Mouse (Mus musculus) cerebellum, postnatal 14 days (tissue): ENCODE data around the gene Nans.

Source experiments
- DNase-seq, 2 experiments: peaks; one replicate each; pipeline ENCODE4 v3.0.0; 2021; ENCODE audit warnings: mixed read lengths in 2 of 2

Gene Nans

DNA sequence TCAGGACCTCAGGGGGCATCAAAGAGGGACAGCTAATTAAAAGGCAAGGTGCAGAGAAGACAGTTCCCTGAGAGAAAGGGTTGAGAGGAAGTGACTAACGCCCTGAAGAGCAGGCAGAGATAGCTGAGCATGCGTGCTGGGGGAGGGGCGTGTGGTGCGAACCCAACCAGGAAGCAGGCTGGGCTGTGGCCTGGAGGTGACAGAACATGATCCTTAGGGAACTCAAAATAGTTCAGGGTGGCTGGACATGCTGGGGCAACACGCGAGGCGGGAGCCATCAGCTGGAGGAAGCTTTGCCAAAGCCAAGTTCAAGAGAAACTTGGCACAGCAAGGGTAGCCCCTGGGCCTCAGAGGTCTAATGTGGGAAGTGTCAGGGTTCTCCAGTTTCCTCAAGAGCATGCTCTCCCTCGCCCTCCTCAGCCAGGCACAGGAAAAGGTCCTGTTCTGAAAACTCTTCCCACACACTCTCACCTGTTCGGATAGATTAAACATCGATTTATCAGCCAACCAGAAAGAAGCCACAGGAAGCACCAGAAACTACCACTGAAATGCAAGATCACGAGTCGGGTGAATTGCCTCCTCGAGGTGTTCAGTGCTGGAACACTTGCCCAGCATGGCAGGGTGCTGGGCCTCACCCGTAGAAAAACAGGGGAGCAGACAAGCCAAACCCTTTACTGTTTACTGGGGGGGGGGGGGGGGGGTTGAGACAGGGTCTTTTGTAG, 3.2 kb upstream of the Nans start:
- no peak for DNase-seq

DNA sequence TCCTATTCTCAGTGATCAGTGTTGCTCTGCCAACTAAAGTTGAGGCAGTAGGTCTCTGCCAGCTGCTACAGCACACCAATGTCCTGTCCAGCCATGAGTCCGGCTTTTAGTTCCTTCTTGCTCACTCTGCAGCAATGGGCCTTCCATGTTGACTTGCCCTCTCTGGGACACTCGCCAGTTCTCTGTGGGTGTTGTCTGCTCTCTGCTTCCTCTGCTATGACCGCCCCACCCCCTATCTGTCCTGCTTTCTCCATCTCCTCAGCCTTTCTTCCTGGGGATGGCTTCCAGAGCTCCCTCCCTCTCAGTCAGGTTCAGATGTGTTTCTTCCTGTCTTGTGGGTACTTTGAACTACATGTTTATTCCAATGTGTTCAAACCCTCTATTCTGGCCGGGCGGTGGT, 1.7 kb upstream of the Nans start:
- DNase-seq = peak; percentile 73 to 84

DNA sequence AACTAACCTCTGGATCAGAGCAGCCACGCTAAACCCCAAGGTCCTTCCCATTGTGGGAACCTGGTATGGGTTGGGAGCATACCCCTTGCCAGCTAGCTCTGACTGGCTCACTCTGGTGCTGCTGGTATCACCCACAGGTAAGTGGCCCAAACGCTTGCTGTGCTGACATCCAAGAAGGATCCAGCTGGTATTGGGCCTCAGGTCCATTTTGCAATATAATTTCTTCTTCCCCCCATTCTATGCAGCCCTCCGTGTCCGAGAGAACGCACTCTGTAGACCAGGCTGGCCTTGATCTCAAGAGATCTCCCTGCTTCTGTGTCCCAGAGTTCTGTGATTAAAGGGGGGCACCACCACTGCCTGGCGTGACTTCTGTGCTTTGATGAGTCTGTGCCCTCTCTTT, 4.0 kb downstream of the Nans start:
- no peak for DNase-seq

DNA sequence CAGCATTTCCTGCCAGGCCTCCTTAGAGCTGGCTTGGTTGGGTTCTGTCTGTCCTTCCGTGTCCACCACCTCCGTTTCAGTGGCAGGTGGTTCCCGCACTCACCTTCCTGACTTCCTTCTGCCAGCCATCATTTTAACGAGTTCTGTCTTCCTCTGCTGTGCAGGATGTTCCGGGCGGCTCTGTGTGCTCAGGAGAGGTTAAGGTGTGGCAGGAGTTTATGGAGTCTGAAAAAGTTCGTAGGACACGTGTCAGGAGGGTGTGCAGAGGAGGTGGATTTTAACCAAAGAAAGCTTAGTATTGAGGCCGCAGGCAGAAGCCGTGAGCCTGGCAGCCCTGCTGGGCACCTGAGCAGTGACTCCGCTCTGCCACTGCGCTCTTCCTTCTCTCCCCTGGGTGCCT, 6.5 kb downstream of the Nans start:
- no peak for DNase-seq

DNA sequence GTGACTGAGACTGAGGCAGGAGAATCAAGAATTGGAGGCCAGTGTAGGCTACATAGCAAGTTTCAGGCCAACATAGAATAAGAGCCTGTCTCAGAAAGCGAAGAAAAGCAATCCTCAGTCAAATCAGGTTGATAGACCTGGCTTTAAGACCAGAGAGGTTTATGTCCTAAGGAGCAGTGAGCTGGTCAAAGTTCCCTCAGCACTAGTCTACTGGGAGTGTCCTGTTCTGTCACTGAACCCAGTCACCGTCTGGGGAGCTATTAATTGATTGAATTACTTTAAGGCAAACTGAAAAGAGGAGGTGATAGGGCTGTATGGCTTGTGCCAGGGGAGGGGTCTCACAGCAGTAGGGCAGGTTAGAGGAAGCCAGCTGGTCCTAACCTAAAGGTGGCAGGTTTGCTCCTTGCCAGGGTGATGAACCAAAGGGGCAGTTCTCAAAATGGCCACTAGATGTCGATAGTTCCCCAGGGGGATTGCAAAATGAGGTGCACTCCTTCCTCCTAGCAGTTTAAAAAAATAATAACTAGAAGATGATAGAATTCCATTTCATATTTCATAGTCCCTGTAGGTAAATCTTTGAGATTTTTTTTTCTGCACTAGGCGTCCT, 8.3 kb downstream of the Nans start:
- DNase-seq = peak; percentile 84 to 90

DNA sequence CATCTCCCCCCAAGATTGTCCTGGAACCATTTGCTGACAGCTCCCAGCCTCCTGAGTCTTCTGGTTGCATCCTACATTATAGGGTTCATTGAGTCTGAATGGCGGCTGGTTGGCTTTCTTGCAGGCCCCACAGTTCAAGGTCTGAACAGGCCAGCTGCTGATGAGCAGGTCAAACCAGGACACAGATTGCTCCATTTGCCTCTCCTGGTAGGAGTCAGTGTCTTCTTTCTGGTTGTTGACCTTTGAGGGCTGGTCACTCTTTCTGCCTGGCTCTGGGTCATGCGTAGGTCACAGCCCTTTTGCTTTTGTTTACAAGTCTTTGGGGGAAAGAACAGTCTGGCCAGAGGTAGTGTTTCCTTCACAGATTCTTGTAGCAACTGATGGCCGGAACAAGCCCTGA, 9.5 kb downstream of the Nans start:
- DNase-seq = no peak

DNA sequence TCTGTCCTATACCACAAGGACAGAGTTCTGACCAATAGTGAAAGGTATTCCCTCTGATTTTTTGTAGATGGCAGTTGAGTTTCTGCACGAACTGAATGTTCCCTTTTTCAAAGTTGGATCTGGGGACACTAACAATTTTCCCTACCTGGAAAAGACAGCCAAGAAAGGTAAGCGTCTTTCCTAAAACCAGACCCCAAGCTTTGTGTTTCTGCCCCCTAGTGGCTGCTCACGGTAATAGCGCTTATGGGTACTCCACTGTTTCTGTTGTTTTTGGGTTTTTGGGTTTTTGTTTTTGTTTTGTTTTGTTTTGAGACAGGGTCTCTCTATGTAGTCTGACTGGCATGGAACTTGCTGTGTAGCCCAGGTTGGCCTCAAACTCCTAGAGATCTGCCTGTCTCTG, 9.9 kb downstream of the Nans start:
- DNase-seq = peak; percentile 76 to 79

DNA sequence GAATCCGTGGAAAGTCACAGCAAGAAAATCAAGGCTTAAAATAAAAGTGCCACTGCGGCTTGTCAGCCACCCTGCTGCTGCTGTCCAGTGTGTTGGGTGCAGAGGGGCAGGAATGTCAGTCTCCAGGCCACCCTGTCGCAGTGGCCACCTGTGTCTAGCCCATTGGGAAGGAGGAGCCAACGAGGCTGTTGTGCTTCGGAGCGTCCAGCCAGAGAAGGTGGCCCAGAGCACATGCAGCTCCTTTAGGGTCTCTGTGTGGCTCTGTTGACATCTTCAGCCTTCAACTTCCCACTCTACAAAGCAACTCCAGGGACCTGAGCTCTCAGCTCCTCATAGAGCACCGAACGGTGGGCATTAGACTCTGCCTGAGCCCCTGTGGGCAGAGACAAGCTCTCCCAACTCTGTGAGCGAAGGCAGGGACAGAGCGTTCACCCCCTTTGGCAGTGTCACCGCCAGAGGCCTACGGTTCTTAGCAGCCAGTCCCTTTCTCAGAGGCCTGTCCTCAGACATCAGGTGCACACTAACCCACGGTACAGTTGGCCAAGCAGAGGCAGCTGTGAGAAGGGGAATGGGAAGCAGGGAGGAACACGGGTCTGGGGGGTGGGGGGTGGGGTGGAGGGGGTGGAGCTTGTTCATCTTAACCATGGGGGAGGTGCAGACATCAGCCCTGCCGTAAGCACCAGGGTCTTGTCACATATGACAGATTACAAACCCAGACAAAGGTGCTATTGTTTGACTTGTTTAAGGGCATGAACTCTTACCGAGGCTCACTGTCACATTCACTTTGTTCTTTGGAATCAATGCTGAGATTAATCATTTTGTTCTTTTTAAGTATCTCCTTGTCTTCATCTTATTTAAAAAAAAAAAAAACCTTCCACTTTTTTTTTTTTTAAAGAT, 13.8 kb downstream of the Nans start:
- DNase-seq = no peak

DNA sequence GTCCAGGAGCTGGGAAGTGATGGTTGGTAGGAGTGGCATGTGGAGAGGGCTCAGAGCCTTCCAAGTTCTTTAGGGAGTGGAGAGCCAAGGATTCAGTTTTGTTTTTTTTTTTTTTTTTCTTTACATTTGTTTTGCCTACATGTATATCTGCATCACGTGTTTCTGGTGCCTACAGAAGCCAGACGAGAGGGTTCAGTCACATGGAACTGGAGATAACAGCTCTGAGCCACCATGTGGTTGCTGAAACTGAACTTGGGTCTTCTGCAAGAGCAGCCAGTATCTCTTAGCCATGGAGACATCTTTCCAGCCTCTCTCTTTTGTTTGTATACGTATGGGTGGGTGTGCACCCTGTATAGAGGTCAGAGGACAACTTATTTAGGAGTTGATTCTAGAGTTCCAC, 14.8 kb downstream of the Nans start:
- no peak for DNase-seq

DNA sequence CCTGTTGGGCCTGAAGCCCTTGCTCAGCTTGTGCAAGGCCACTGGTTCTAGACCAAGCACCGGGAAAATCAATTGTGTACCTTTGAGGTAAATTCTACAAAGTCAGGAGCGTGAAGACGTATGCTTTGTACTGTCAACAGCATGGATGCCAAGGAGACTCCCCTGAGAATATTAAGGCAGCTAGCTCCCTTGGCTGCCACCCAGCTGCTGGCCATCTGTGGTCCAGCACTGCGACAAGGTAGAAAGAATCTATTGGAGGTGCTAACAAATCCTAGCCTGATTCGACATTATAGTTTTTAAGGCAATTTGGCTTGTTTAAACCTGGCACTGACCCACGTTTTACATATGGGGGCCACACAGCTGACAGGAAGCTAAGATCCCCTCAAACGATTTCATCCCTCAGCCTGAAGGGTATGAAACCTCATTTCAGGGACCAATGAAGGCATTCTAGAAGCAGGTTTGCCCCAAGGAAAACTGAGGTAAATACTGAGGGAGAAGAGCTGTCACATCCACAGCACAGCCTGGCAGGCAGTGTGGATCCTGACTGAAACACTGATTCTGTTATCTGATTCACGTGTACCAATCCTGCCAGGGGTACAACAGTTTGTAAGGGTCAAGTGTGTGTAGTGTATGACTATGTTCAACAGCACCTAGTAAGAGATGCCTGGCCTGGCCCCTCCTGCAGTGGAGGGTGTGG, 16.5 kb downstream of the Nans start:
- DNase-seq = peak; percentile 57 to 60

DNA sequence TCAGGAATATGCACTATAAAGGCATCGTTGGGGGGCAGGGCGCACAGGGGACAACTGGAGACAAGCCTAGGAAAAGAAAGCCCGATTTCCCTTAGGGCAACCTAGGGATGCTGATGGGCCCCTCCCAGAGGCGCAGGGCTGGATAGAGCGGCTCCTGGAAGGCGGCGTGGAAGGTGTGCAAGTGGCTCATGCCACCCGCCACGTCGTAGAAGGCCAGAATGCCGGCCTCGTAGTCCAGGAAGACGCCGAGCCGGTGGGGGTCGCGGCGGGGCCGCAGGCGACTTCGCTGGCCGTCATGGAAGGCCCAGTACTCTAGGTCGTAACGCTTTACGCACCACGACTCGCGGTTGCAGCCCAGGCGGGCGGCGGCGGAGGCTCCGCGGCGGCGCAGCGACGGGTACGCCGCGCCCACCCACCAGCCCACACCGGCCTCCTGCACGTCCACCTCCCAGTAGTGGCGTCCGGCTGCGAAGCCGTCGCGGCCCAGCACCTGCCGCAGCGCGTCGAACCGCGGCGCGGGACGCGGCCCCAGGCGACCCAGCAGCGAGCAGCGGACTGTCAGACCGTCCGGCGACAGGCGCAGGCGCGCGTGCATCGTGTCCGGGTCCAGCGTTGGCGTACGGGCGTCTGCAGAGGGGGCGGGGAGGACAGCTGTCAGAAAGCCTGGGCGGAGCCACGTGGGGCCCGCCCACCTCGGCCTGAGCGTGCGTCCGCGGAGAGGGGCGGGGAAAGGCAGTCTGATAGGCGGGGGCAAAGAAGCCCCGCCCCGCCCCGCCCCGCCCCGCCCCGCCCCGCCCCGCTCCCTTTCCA, 18.0 kb downstream of the Nans start:
- DNase-seq = peak; percentile 93 to 95

DNA sequence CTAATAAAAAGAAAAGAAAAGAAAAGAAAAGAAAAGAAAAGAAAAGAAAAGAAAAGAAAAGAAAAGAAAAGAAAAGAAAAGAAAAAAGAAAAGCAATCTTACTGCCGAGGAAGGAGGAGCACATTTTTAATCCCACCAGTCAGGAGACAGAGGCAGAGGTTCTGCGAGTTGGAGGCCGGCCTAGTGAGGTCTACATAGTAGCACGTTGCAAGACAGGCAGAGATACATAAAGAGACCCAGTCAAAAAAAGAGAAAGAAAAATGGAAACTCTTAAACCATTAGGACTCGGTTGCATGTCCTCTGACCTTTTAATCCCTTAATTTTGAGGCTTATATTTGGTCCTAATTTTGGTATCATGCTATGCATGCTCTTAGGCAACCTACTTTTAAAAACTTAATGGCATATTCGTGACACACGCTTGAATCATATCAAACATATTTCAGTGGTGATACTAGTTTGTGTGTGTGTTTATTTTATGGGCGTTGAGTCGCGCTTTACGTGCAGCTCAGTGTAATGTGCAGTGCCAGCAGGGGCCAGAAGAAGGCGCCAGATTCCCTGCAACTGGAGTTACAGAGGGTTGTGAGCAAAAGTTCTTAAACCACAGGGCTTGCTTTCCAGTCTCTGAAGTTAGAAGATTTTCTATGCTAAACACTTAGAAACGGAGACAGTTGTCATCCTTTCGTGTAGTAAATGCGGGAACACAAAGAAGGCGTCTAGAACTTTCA, 18.9 kb downstream of the Nans start:
- DNase-seq = peak; percentile 80 to 89

DNA sequence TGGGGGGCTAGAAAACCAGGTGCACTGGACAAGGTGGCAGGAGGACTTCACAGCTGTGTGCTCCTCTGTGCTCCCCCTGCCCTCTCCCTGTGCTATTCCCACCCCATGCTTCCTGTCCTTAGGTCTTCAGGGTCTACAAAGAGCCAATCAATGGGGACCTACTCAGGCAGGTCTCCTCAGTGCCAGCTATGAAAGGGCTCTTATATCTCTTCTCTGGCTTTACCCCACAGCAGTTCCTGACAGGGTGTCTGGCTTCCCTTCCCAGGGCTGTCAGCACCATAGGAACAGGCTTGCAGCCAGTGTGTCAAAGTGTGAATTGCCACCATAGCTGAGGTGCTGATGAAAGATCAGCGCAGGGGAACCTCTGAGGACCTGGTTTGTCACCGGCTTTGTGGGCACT, 31.4 kb downstream of the Nans start:
- no peak for DNase-seq

DNA sequence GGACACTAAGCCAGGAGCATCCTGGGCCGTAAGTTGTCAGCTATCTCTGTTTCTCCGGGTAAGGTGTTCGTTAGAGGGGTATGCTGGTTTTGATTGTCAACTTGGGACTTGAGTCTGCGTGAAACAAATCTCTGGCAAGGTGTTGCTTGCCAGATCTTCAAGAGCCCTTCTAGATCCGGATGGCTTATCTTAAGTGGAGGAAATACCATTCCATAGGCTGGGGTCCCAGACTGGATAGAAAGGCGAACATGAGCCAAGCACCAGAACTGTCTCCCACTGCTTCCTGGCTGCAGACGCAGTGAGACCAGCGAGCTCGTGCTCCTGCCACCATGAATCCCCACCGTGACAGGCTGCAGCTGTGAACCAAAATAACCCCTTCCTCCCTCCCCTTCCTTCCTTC, 32.4 kb downstream of the Nans start:
- no peak for DNase-seq

DNA sequence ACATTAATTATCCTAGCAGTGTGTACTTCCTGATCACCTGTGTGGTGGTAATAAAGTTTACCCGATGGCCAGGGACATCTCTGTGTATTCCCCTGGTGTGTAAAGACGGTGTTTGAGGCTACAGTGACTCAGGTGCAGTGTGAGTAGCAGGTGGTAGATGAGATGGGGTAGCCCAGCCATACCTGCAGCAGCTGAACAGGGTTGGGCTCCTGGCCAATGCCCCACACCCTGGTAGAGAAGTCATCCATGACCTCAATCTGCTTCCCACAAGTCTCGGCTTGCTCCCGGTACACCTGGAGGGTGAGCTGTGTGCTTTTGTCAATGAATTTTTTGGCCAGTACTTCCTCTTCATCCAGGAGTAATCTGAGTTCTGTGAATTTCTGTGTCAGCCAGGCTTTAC, 34.3 kb downstream of the Nans start:
- DNase-seq = no peak

DNA sequence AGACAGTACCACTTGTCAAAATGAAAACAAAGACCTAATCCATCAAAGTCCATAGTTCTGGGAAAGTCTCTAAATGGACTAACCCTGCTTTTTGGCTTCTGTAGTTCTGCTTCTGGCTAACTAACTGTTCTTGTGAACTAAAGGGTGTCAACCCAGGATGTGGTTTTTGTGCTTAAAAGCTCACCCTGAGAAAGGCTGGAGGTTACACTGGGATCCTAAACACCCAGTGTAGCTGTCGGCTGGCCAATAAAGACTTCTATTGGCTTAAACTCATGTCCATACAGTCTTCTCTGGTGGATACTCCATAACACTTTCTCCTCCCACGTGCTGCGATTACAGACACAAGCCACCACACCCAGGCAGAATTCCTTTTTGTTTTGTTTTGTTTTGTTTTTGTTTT, 37.2 kb downstream of the Nans start:
- no peak for DNase-seq

DNA sequence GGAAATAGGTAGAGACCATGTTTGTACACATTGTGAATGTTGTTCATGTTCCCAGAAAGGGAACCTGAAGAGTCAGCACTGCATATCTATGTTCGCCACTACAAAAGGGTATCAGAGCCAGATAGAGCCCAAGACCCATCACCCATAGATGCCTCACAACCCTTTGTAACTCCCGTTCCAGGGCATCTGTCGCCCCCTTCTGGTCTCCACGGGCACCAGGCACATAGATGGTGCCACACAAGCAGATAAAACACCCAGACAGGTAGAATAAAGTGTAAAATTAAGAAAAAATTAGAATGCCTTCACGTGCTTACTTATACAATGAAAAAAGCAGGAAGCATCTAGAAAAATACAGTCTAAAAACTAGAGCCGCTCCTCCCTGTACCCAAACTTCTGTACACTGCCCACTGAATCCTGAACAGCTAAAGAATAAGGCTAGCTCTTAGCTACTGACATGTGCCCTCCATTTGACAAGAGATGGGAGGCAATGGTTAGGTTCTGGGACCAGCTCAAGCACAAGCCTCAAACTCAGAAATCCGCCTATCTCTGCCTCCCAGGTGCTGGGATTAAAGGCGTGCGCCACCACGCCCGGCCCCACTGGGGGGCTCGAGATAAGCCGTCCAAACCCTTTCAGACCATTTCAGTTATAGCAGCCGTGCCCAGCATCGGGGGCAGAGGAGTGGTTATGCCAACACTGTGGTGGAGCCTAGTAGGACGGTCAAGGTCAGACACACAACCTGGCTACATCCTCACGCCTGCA, 37.9 kb downstream of the Nans start:
- DNase-seq = no peak

DNA sequence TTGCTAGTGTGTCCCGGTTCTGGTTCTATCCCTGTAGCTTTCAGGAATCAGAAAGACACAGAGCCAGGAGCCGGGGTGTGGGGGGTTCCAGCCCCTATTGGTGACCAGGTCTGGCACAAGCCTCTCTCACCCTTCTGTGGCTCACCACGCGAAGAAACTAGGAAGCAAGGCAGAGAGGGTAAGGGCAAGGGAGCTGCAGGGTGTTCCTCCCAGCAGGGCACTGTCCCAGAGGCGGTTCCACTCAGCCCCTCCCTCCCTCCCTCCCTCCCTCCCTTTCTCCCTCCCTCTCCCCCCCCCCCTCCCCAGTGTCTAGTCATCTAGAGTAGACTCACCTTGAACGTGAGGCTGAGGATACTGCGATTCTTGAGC, 38.5 kb downstream of the Nans start:
- peak in 1 of 2 experiments; percentile 22 for DNase-seq

DNA sequence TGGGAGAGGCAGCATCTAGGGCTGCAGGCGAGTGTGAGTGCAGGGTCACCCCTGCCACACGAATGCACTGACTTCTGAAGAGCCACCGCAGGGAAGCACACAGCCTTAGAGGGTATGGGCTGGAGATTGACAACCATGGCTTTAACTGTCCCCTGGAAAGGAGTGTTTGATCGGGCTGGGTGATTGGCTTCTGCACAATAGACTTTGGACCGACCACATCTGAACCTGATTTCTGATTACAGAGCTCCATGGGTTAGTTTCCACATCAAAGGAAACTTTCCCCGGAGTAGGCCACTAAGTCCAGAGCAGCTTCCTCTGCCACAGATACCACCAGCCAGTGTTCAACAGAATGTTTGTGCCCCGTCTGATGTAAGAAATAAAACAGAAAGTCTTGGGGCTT, 40.7 kb downstream of the Nans start:
- DNase-seq = no peak

DNA sequence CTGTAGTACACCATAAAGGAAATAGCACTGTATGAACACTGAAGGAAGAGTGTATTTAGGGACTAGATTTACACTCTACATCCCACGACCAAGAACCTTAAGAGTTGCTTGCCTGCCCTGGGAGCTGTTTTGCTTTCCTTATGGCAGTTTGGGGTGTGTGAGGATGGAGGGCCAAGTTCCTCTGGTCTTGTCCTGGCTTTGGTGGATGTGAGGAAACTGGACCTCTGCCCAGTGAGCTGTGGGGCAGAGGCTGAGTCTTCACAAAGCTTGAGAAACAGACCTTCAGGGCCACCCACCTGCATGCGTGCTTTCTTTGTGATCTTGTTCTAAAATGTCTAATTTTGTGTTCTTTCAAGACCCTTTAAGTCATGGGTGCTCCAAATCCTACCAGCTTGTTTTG, 43.5 kb downstream of the Nans start:
- no peak for DNase-seq

DNA sequence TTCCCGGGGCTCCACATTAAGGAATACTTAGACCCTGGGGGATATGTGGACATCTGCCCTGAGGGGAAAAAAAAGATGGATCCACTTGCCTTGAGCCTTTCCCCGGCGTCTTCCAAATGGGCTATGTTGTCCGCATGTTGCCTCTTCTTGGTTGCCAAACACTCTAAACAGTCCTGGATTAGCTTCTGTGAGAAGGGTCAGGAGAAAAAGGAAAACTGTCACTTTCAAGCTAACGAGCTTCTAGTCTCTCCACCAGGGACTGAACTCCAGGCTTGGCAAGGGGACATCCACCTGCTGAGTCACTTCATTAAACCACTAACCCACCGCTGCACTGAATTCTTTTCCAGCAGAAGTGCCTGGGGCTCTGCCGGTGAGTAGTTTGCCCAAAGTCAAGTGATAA, 43.9 kb downstream of the Nans start:
- no peak for DNase-seq
